Mouse (Mus musculus) embryonic facial prominence, embryonic 12.5 days (tissue): ENCODE measurements around the gene Stk39. TPM values are rescaled to one million over a fixed set of nuclear protein-coding genes. Genes with fewer than 3 reads are reported as not detected.

Source experiments
- ATAC-seq: fragments of 200-750 bp; cut with Nextera tagmentation; 2 replicates; pipeline ENCODE4 v1.8.0; 2017; ENCODE audit not compliant: insufficient number of reproducible peaks, insufficient read depth, low FRiP score, low TSS enrichment
- H3K27ac ChIP-seq: fragments of 300-500 bp; sonication (generic); 2 replicates; pipeline ENCODE4 v1.5.1; 2016; ENCODE audit warnings: mild to moderate bottlenecking
- H3K27me3 ChIP-seq: fragments of 300-500 bp; sonication (generic); 2 replicates; pipeline ENCODE4 v1.6.1; 2016; ENCODE audit warnings: mild to moderate bottlenecking, moderate library complexity
- H3K36me3 ChIP-seq: fragments of 300-500 bp; sonication (generic); 2 replicates; pipeline ENCODE4 v1.6.1; 2016; ENCODE audit warnings: mild to moderate bottlenecking
- H3K4me1 ChIP-seq: fragments of 300-500 bp; sonication (generic); 2 replicates; pipeline ENCODE4 v1.6.1; 2016
- H3K4me2 ChIP-seq: fragments of 300-500 bp; sonication (generic); replicated peaks from 2 replicates; pipeline ENCODE4 v1.6.1; 2016; ENCODE audit warnings: mild to moderate bottlenecking, moderate library complexity
- H3K4me3 ChIP-seq: fragments of 300-500 bp; sonication (generic); 2 replicates; pipeline ENCODE4 v1.5.1; 2016; ENCODE audit warnings: mild to moderate bottlenecking
- H3K9ac ChIP-seq: fragments of 300-500 bp; sonication (generic); 2 replicates; pipeline ENCODE4 v1.6.1; 2016; ENCODE audit warnings: mild to moderate bottlenecking, moderate library complexity
- H3K9me3 ChIP-seq: fragments of 300-500 bp; sonication (generic); 2 replicates; pipeline ENCODE4 v1.6.1; 2016; ENCODE audit warnings: mild to moderate bottlenecking, moderate library complexity
- WGBS: fragments of 180-500 bp; shearing (Covaris S2); methylation state at CpG from one replicate; pipeline ENCODE4 v1.1.7; 2016; 5-methylcytosine and 5-hydroxymethylcytosine counted together
- polyA plus RNA-seq: library from polyadenylated mRNA; unstranded; fragments of >200 nt; fragmentation: Nextera tagmentation; extraction: Ambion mirVana; gene quantifications from 2 replicates; pipeline ENCODE4 v1.2.1, GENCODE M21; 2016

Gene Stk39
- polyA plus RNA-seq, 1 experiment from 2014 or later: 26.6 TPM

DNA sequence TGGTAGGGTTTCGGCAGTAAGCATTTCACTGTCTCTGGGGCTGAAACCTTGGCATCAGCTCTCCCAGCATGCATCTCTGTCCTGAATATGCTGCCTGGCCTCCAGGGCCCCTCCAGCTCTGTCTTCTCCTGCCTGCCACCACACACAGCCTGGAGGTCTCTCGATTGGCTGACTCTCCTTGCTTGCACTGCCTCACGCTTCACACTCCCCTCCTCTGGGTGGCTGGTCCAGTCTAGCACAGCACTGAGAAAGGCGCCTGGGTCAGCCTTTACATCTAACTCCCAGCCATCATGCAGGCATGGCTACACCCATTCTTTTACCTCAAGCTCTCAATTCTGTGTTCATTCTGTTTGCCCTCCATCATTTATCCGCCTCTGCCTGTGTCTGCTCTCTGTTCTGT, 153.6 kb downstream of the Stk39 start:
- 73% methylated on average over 5 of the region's 5 CpGs for WGBS
- no peak overlapping the region for H3K4me3 ChIP-seq
- H3K27ac ChIP-seq: no peak overlapping the region
- peaks cover 10% of the 10 kb centered on the region; the same call in 1 of the 2 replicates for H3K4me1 ChIP-seq
- no peaks in the 10 kb centered on the region for H3K36me3 ChIP-seq
- H3K9me3 ChIP-seq: no peaks in the 10 kb centered on the region
- H3K27me3 ChIP-seq: no peaks in the 10 kb centered on the region
- H3K9ac ChIP-seq: no peak overlapping the region
- H3K4me2 ChIP-seq: no peak overlapping the region
- no peak for ATAC-seq

DNA sequence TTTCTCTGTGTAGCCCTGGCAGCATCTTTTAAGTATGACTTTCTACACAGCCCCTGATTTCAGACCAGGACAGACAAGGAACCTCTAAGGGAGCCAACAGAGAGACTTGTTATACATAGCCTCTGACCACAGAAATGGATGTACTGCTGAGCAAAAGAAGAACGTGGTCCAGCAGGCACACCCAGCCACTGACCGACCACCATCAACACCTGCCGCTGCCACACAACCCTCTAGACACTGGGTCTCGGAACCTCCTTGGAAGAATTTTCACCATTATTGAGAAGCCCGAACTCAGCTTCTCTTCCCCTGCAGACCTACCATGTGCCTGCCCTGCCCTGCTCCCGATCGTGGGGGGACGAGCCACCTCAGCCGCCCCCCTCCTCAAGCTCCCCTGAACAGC, 154.2 kb downstream of the Stk39 start:
- H3K9me3 ChIP-seq: no peaks in the 10 kb centered on the region
- no peak overlapping the region for H3K27ac ChIP-seq
- no peaks in the 10 kb centered on the region for H3K27me3 ChIP-seq
- no peak for ATAC-seq
- no peak overlapping the region for H3K9ac ChIP-seq
- 87% methylated on average over 9 of the region's 9 CpGs for WGBS
- peaks cover 10% of the 10 kb centered on the region; the same call in 1 of the 2 replicates for H3K4me1 ChIP-seq
- H3K4me2 ChIP-seq: no peak overlapping the region
- H3K4me3 ChIP-seq: no peak overlapping the region
- no peaks in the 10 kb centered on the region for H3K36me3 ChIP-seq

DNA sequence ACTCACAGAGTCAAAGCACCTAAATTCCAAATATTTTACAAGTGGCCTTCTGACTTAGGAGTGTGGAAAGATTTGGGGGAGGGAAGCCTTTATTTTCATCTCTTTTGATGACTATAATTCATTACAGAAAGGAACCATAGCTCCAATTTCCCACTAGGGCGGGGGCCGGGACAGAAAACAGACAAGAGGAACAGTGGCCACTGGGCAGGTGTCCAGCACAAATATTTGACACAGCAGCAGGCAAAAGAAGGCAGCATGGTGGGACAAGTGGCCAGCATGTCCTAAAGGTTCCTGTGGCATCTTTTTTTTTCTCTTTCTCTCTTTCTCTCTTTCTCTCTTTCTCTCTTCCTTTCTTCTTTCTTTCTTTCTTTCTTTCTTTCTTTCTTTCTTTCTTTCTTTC, 154.6 kb downstream of the Stk39 start:
- H3K27ac ChIP-seq: no peak overlapping the region
- H3K4me3 ChIP-seq: no peak overlapping the region
- no peaks in the 10 kb centered on the region for H3K36me3 ChIP-seq
- WGBS: 32% methylated on average over 2 of the region's 2 CpGs
- no peak for ATAC-seq
- no peaks in the 10 kb centered on the region for H3K27me3 ChIP-seq
- H3K4me1 ChIP-seq: peaks cover 10% of the 10 kb centered on the region; the same call in 1 of the 2 replicates
- H3K9ac ChIP-seq: no peak overlapping the region
- H3K9me3 ChIP-seq: no peaks in the 10 kb centered on the region
- H3K4me2 ChIP-seq: no peak overlapping the region

DNA sequence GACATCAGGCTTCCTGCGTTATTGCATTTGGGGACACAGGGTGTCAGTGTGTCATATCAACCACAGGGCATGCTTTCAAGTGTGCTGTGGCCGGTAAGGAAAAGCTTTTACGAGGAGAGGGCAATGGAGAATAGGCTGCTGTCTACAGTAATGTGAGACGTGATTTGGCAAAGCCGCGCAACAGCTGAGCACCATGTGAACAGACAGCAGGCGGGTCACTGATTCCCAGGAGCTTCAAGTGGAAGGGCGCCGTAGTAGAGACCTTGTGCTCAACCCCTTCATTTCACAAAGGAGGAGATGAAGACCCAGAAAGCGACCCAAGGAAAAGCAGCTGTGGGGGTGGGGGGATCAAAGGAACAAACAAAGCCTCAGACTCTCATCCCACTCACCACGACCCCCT, 156.8 kb downstream of the Stk39 start:
- H3K36me3 ChIP-seq: no peaks in the 10 kb centered on the region
- WGBS: 70% methylated on average over 11 of the region's 11 CpGs
- no peak overlapping the region for H3K4me3 ChIP-seq
- no peak overlapping the region for H3K27ac ChIP-seq
- no peak for ATAC-seq
- H3K9ac ChIP-seq: no peak overlapping the region
- H3K4me1 ChIP-seq: peaks cover 10% of the 10 kb centered on the region; the same call in 1 of the 2 replicates
- no peaks in the 10 kb centered on the region for H3K9me3 ChIP-seq
- H3K27me3 ChIP-seq: no peaks in the 10 kb centered on the region
- H3K4me2 ChIP-seq: no peak overlapping the region

DNA sequence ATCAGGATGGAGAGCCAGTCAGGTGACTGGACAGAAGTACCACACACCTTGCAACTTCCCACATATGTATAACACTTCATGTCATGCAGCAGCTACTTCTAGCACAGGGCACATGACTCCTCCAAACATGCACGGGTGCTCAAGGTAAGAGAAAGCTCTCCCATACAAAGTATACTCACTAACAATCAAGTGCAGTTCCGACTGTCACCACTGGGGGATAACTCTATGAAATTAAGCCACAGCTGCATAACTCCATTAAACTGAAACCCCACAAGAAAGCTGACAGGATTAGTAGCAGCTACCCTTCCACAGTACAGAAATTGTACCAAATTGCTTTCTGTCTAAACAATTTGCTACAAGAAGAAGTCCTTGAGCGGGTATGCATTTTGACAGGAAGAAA, 161.9 kb downstream of the Stk39 start:
- WGBS: 85% methylated on average over 3 of the region's 3 CpGs
- ATAC-seq: no peak

DNA sequence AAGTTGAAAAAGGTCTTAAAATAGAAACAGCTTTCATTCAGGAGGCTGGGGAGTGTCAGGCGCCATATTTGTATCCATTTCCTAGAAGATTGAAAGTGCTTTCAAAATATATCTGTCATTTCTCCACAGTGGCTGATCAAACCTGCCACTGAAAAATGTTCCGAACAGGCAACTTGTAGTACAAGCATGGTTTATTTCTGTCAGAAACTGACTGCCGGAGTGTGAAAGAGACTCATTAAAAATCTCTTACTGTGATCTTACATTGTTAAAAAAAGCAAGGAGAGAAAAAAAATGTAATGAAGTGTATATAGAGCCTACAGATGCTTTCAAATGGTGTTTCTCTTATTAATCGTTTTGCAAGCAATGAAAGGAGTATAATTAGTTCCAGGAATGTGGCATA, 165.5 kb downstream of the Stk39 start:
- H3K9ac ChIP-seq: no peak overlapping the region
- no peak overlapping the region for H3K27ac ChIP-seq
- H3K27me3 ChIP-seq: no peaks in the 10 kb centered on the region
- no peak for ATAC-seq
- no peak overlapping the region for H3K4me3 ChIP-seq
- H3K4me2 ChIP-seq: no peak overlapping the region
- 62% methylated on average over 4 of the region's 4 CpGs for WGBS
- H3K4me1 ChIP-seq: no peaks in the 10 kb centered on the region
- no peaks in the 10 kb centered on the region for H3K36me3 ChIP-seq
- no peaks in the 10 kb centered on the region for H3K9me3 ChIP-seq

More for the DNA sequence above, 161.9 kb downstream of the Stk39 start:
- H3K9ac ChIP-seq: no peak overlapping the region
- H3K4me3 ChIP-seq: no peak overlapping the region
- no peaks in the 10 kb centered on the region for H3K27me3 ChIP-seq
- H3K9me3 ChIP-seq: no peaks in the 10 kb centered on the region
- no peaks in the 10 kb centered on the region for H3K36me3 ChIP-seq
- no peak overlapping the region for H3K27ac ChIP-seq
- H3K4me2 ChIP-seq: no peak overlapping the region
- no peaks in the 10 kb centered on the region for H3K4me1 ChIP-seq

DNA sequence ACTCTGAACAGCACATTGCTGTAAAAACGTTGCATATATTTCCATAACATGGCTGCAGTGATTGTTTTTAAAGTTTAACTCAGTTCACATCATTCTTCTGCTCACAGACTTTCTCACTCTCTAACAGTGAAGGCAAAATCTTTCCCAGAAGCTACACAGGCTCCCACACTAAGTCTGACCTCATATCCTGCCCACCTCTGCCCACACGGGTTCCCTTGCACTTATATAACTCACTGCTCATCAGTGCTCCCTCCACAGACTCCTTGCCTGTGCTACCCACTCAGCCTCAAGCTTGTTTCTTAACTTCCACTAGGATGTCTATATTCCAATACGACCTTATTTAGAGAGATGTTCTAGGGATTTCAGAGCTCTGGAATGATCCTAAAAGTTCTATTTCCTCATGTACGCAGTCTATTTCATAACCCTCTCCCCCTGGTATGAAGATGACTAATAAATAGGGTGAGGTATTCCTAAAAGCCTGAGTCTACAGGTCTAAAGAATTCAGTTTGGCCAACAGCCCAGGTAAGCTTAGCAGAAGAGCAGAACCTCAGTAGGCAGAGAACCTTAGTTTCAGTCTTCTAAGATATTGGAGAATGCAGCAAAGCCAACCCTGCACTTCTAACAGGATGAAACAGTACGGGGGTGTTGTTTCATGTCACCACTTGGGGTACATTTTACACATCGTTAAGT, 167.2 kb downstream of the Stk39 start:
- Histone ChIP-seq H3K4me1 (no peaks in the 10 kb centered on the region), H3K4me3 (no peak overlapping the region), H3K27ac (no peak overlapping the region), H3K4me2 (no peak overlapping the region), H3K9ac (no peak overlapping the region), H3K36me3 (no peaks in the 10 kb centered on the region), H3K27me3 (no peaks in the 10 kb centered on the region), H3K9me3 (no peaks in the 10 kb centered on the region)
- WGBS: 90% methylated on average over 6 of the region's 6 CpGs
- ATAC-seq: no peak

DNA sequence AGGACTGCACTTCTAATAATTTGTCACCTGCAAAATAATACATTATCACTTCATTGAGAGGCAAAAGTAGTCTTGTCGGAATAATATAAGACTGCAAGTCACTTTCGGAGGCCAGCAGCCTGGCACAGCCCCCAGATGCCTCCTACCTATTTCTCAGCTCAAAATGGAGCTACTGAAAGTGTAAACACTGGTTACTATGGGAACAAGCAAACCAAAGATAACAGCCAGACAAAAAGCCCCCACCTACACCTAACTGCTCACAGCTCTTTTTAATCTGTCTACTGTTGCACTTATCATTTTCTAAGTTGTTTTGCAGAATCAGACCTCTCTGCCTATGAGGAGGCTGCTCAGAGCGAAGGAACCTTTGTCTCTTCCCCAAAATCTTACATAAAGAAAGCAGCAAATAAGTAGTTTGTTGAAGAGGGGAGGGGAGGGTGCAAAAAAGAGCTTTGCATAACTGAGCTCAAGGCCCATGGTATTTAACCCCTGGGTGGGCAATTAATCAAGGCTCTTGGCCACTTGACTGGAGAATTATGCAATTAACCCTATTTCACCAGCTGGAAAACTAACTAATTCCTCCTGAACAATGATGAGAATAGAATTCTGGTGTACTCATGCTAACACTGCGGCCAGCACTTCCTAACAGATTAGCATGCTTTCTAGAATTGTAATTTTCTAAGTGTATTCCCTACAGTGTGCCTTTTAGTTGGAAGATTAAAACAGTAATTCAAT, 170.1 kb downstream of the Stk39 start:
- no peak overlapping the region for H3K27ac ChIP-seq
- no peak for ATAC-seq
- WGBS: 73% methylated on average over 4 of the region's 4 CpGs

DNA sequence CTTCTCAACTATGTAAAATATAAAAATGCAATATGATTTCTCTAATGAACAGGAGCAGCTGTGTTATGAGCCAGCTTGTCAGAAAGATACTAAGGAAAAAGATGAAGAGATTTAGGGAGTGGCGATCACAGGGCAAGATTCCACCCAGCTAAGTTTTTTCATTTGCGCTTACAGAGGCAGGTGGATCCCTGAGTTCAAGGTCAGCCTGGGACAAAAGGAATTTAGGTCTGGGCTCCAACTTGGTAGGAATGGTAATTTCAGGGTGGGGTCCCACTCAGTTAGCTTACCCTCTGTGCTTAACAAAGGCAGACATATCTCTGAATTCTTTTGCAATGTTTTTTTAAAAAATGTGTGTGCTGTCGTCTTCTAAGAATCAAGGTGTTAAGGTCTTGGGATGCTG, 173.7 kb downstream of the Stk39 start:
- 98% methylated on average over 3 of the region's 3 CpGs for WGBS
- Histone ChIP-seq H3K4me3 (no peak overlapping the region), H3K4me1 (no peaks in the 10 kb centered on the region)

More for the DNA sequence above, 170.1 kb downstream of the Stk39 start:
- Histone ChIP-seq H3K4me1 (no peaks in the 10 kb centered on the region), H3K36me3 (no peaks in the 10 kb centered on the region), H3K4me3 (no peak overlapping the region), H3K9me3 (no peaks in the 10 kb centered on the region), H3K27me3 (no peaks in the 10 kb centered on the region), H3K9ac (no peak overlapping the region), H3K4me2 (no peak overlapping the region)

DNA sequence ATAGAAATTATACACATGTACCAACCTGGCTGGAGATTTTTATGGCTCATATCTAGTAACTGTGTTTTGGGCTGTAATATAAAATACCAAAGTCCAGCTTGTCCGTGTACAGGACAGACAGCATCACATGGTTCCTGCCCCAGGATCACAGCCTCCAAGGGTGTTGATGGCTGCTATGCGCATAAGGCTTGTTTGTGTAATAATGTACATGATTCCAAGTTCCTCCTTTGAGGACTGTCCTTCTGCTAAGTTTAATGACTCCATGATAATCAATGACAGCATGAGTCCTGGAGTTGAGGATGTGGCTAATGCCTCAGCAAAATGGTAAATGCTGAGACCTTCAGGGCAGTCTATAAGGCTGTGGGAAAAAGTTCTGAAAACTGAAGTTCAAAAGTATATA, 174.1 kb downstream of the Stk39 start:
- 91% methylated on average over 2 of the region's 2 CpGs for WGBS
- no peak overlapping the region for H3K4me3 ChIP-seq
- no peaks in the 10 kb centered on the region for H3K4me1 ChIP-seq
- no peak overlapping the region for H3K4me2 ChIP-seq
- no peak overlapping the region for H3K9ac ChIP-seq
- no peaks in the 10 kb centered on the region for H3K9me3 ChIP-seq
- H3K36me3 ChIP-seq: no peaks in the 10 kb centered on the region
- H3K27ac ChIP-seq: no peak overlapping the region
- H3K27me3 ChIP-seq: no peaks in the 10 kb centered on the region
- ATAC-seq: no peak

More for the DNA sequence above, 173.7 kb downstream of the Stk39 start:
- Histone ChIP-seq H3K27me3 (no peaks in the 10 kb centered on the region), H3K4me2 (no peak overlapping the region), H3K9me3 (no peaks in the 10 kb centered on the region), H3K9ac (no peak overlapping the region), H3K27ac (no peak overlapping the region), H3K36me3 (no peaks in the 10 kb centered on the region)
- no peak for ATAC-seq

DNA sequence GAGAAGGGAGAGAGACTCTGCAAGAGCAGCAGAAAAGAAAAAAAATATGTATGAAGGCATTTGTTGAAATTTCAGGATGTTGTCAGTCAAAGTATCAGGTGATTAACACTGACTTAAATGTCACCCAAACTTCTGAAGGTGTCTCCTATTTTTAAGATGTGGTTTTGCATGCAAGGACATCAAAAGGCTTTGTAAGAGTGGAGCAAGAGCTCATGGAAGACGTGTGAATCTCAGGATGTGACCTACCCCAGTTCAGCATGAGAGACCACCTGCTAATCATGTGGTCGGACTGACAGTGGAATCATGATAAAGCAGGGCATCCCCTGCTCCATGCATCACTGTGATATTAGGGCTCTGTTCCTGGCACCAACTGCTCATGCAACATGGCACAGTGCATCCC, 175.3 kb downstream of the Stk39 start:
- Histone ChIP-seq H3K9me3 (no peaks in the 10 kb centered on the region), H3K36me3 (no peaks in the 10 kb centered on the region), H3K9ac (no peak overlapping the region), H3K27ac (no peak overlapping the region), H3K4me3 (no peak overlapping the region), H3K4me2 (no peak overlapping the region), H3K4me1 (no peaks in the 10 kb centered on the region), H3K27me3 (no peaks in the 10 kb centered on the region)
- ATAC-seq: no peak
- WGBS: 81% methylated on average over 2 of the region's 2 CpGs
